Mouse (Mus musculus) mouse embryonic stem cell (cell line): ENCODE results near the gene Smoc1.

Source experiments
- in situ Hi-C, 2 experiments: fragments of 300-500 bp; cut with MboI; formaldehyde crosslinking; loops; 1 replicate in 1 of 2; 3 replicates in 1 of 2; pipeline ENCODE4 v1.14.3; 2019 to 2020; ENCODE audit warnings: low sequenced_read_pairs in 2 of 2, low pct_unique_long_range_greater_than_20kb in 1 of 2, mixed read lengths in 1 of 2; ENCODE audit not compliant: unreplicated experiment in 1 of 2

The Smoc1 gene

GRCm38 (mm10) chr12:81026277-81026994 is at the start of gene Smoc1:
Gene Smoc1 (plus strand): TSS chr12:81026808.
- in situ Hi-C loops, result no loop called here

- in situ Hi-C loops, result loop anchor here (5.0 to 10.0 kb wide), 2 partner anchors 200 to 422 kb away; no protein-coding TSS in a partner anchor
Observed at GRCm38 (mm10) chr12:80982326-80982725, 44.3 kb upstream of the Smoc1 start.

- in situ Hi-C loops, result loop anchor here (5.0 to 10.0 kb wide), 2 partner anchors 199 to 421 kb away; no protein-coding TSS in a partner anchor
Observed at GRCm38 (mm10) chr12:80983695-80984094, 42.9 kb upstream of the Smoc1 start.

DNA sequence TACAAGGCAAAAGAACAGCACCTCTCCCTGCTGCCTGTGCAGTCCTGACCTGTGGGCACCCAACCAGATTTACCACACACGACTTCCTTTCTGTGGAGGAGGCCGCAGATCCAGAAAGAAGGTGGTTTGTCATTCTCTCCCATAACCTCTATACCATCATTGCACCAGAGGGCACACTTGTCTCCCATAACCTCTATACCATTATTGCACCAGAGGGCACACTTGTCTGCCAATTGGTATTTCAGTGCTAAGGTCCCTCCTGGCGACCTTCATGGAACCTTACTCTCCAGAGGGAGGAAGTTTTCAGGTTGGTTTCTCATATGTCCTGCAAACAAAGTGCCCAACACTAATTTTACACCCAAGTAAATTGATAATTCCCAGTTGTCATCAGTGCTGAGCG is 40.0 kb upstream of the Smoc1 start:
- in situ Hi-C loops, result loop anchor here in 1 of 2 experiments (10.0 kb wide), 1 partner anchor 418 kb away; no protein-coding TSS in a partner anchor

DNA sequence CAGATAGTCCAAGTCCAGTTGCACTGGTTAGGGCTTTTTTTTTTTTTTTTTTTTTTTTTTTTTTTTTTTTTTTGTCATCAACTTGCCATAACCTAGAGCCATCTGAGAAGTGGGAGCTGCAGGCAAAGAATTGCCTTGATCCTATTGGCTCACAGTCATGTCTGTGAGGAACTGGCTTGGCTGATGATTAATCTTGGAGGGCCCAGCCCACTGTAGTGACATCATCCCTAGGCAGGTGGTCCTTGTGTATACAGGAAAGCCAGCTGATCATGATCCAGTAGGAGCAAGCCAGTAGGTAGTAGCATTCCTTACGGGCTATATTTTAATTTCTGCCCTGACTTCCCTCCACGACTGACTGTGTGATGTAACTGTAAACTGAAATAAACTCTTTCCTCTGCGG is 38.3 kb upstream of the Smoc1 start:
- in situ Hi-C loops, result loop anchor here in 1 of 2 experiments (10.0 kb wide), 1 partner anchor 417 kb away; no protein-coding TSS in a partner anchor

DNA sequence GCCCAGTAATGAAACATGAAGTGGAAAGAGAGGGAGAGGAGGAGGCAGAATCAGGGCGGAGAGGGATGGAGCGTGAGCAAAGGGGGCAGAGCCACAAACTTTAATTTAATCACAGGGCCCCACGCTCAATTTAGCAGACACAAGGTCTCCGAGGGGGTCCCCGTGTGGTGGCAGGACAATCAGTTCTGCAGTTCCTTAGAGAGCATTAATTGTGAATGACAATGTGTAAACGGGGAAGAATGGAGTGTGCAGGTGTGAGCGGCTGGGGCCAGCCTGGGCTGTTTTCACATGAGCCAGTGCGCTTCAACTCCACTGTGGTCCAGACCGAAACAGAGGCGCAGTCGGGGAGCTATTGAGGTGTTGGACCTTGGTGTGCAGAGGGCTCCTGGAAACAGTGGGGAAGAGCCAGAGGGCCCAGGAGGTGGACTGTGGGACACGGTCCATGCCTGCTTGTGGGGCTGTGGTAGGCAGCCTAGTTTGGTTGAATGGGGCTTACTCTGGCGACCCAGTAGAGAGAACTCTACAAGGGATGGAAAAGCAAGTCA is 35.6 kb upstream of the Smoc1 start:
- in situ Hi-C loops, result no loop called here

DNA sequence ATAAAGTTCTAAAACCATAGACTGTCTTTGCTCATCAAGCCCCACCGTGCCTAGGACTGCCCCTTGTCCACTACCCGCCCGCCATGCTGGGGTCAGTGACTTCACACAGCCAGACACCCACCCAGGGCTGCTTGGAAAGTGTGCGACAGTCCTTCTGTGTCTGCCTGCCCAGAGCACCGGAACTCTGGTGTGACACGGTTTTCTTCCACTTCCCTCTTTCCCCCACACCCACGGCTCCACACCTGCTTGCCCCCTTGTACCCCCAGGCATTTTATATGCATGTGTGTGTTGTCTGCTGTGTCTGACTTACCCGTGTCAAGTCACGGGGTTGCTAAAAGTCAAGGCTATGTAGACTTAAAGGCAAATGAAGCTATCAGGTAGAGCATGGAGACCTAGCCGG is 34.8 kb upstream of the Smoc1 start:
- in situ Hi-C loops, result no loop called here

DNA sequence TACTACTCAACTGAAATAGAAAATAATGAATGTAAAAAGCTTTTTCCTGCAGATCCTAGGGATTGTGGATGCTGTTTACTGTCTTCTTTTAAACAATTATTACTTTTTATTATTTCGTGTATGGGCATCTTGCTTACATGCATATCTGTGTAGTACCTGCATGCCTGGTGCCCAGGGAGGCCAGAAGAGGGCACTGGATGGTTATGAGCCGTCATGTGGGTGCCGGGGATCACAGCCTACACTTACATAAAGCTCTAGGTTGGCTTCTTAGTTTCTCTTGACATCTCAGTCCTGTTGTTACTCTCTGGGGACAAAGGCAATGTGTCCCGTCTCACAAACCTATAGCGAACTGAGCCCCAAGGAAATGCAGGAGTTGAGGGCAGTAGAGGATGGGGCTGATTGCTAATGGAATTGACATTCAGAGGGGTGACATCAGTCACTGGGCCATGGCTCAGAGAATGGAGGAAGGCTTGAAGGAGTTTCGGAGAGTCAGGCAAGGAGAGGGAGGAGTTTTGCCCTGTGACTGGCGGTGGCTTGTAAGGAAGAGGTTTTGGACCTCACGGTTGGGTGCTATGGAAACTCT is 34.0 kb upstream of the Smoc1 start:
- in situ Hi-C loops, result no loop called here

DNA sequence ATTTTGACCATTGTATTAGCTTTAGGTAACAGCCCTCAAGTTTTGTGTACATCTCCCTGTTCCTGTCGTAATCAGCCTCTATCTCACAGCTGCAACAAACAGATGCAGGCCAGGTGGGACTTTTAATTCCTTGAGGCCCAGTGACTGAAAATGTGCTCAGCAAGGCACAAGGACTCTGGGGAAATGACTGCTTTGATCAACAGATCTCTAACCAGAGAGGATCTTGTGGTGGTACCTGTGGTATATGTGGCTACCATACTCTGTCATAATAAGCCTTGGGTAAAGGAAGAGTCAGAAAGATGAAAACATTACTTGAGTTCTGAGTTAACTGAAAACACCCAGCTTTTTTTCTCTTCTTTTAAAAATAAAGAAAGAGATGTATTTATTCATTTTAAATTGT is 32.8 kb upstream of the Smoc1 start:
- in situ Hi-C loops, result no loop called here

DNA sequence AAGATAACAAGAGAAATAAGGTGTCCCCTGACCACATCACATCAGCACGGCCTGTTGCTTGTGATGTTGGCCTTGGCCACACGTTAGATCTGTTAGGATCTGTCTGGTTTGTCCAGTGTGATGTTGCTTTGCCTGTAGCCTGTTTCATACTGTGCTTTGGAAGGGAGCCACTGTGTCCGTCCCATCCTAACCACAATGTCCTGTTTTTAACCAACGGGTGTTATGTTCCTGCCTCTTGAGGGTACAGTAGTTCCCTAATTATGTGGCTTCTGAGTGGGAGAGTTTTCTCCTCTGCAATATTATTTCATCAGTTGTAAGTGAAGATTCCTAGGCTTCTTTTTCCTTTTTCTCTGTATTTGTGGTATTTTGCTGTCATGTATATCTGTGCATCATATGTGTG is 31.3 kb upstream of the Smoc1 start:
- in situ Hi-C loops, result no loop called here

DNA sequence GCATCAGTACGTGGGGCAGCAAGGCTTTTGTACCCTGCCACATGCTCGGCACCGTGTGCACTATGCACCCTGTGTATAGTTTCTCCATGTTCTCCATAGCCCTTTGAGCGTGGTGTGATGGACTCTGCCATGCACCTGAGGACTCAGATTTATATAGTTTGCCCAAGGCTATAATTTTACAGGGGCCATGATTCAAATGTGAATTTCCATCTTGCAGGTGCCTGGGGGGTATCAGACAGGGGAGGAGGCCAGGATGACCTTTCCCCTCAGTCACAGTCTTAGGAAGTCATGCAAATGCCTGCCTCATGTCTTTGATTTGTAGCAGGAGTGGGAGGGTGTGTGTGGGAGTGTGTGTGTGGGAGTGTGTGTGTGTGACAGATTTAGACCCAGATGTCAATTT is 29.0 kb upstream of the Smoc1 start:
- in situ Hi-C loops, result no loop called here

- in situ Hi-C loops, result no loop called here
Observed at GRCm38 (mm10) chr12:80998528-80999221, 27.9 kb upstream of the Smoc1 start.

DNA sequence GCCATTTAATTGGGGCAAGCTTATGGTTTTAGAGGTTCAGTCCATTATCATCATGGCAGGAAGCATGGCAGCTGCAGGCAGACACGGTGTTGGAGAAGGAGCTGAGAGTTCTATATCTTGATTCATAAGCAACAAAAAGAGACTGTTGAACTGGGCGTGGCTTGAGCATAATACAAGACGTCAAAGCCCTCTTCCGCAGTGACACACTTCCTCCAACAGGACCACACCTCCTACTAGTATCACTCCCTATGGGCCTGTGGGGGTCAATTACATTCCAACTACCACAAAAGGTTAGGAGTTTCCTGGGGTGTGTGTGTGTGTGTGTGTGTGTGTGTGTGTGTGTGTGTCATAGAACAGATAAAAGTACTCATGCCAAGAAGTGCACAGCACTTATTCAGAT is 25.7 kb upstream of the Smoc1 start:
- in situ Hi-C loops, result no loop called here

DNA sequence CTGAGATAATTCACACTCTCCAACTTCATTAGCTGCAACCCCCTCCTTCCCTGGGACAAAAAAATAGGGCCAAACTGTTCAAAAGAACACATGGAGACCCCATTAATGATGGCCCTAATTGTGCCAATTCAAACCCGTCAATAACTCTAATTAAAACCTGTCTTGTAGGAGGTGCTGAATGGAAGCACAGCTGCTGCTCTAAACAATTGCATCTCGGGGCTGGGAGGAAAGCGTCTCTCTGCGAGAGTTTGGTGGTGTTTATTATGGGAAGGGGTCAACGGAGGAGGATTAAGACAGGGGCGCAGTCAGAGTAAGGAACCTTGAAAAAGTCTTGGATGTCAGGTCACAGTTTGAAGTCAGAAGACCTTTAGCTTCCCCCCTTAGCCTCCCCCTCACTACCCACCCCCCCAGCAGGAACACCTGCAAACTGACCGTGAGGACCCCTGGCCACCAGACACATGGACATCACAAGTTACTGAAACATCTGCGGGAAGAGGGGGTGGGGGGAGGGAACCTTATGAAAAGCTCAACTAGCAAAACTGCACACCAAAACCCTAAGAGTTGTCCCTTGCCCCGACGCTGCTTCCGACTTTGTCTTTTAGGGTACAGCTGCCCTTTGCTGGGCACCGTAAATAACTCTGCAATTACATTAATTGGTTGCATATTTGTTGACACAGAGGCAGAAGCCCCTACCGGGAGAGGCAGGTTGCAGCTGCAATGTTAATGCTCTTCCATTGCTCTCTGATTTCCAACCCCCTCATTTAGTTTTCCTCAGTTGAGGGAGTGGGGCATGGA is 23.6 kb upstream of the Smoc1 start:
- in situ Hi-C loops, result no loop called here

- in situ Hi-C loops, result no loop called here
Observed at GRCm38 (mm10) chr12:81009813-81010212, 16.8 kb upstream of the Smoc1 start.

- in situ Hi-C loops, result no loop called here
Observed at GRCm38 (mm10) chr12:81011994-81012393, 14.6 kb upstream of the Smoc1 start.

DNA sequence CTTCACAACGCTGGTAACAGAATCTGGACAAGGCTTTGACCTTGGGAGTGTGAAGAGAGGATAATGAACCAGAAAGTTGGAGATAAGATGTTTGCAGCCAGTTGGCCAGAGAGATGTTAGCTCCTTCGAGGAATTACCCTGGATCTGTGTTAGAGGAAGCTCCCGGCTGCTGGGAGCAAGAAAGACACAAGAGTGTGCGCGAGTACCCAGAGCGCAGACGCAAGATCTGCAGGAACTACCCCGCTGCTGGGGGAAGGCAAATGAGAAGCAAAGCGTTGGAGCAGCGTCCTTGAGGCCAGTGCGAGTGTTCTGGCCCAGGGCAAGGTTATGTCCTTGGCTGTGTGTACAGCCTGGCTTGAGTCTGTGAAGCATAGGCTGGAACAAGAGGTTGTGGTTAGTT is 13.1 kb upstream of the Smoc1 start:
- in situ Hi-C loops, result no loop called here

- in situ Hi-C loops, result no loop called here
Observed at GRCm38 (mm10) chr12:81017624-81018023, 9.0 kb upstream of the Smoc1 start.
